Comparison of ENCODE assay signal across 10 mouse cellular contexts in genomic region chr3:41169430-41169829, GRCm38 (mm10).
A peak's percentile ranks its signal among the peaks of the same experiment; 100 is the strongest.
DNase-seq lines count a peak whose midpoint lies in the region; ATAC-seq and TF ChIP-seq lines count a peak whose summit lies in the region.
"Had no signal": no experiment of that assay in that cellular context is flagged by ENCODE, and none has a peak within 500 bp of the region (broad histone marks: within the 10 kb centered on the region; RNA-seq: fewer than 3 reads in every experiment).

No protein-coding gene starts in this region.

- H3K27ac ChIP-seq in stomach, embryonic 16.5 days (ENCODE audit: low read length), result no peak overlapping the region
- H3K27ac ChIP-seq in cerebellum, adult 2 months (ENCODE audit: insufficient read depth, low read length), result no peak overlapping the region

- 67% methylated on average over 10 of the region's 10 CpGs for WGBS in stomach, embryonic 16.5 days
- WGBS in cerebellum, adult 2 months, result 67% methylated on average over 10 of the region's 10 CpGs

- no peaks in the 10 kb centered on the region for H3K27me3 ChIP-seq in stomach, embryonic 16.5 days (ENCODE audit: control insufficient read depth, insufficient read depth, low read length)
- no peaks in the 10 kb centered on the region; the same call in 1 of the 2 replicates for H3K27me3 ChIP-seq in cerebellum, adult 2 months (ENCODE audit: control insufficient read depth, insufficient read depth, low read length)

- no peak overlapping the region for H3K9ac ChIP-seq in stomach, embryonic 16.5 days (ENCODE audit: low read length)

- TF ChIP-seq CTCF in cerebellum, adult 2 months (IDR thresholded peaks at IDR 0.05; ENCODE audit: borderline replicate concordance, insufficient read depth, low read depth, low read length), result no peak

- H3K9me3 ChIP-seq in stomach, embryonic 16.5 days (replicated peaks; ENCODE audit: control insufficient read depth, low read length), result no peaks in the 10 kb centered on the region
- H3K9me3 ChIP-seq: G1E had no signal

- H3K4me1 ChIP-seq in stomach, embryonic 16.5 days (ENCODE audit: control insufficient read depth, insufficient read depth, low read length), result no peaks in the 10 kb centered on the region
- H3K4me1 ChIP-seq in cerebellum, adult 2 months (ENCODE audit: control insufficient read depth, insufficient read depth, low read length), result no peaks in the 10 kb centered on the region

- ATAC-seq in common myeloid progenitor, adult 5-6 weeks (replicated peaks; ENCODE audit: low read depth, poor library complexity, severe bottlenecking), result peak; percentile 75
- peak; percentile 56; the same call in 1 of the 2 replicates for ATAC-seq in stomach, embryonic 16.5 days (ENCODE audit: insufficient read depth, low FRiP score)

- no peaks in the 10 kb centered on the region for H3K36me3 ChIP-seq in stomach, embryonic 16.5 days (ENCODE audit: control insufficient read depth, insufficient read depth, low read length)
- H3K36me3 ChIP-seq: G1E had no signal

- no peak overlapping the region for H3K4me3 ChIP-seq in stomach, embryonic 16.5 days (replicated peaks; ENCODE audit: low read length)
- H3K4me3 ChIP-seq in cerebellum, adult 2 months (replicated peaks; ENCODE audit: insufficient read depth, low read depth, low read length), result no peak overlapping the region

- TF ChIP-seq POLR2A in cerebellum, adult 2 months (IDR thresholded peaks at IDR 0.05; ENCODE audit: borderline replicate concordance, insufficient read depth, low read length), result no peak

- DNase-seq in right cerebral cortex, adult 18-20 months, result peak; percentile 27
- DNase-seq in right cerebral cortex, postnatal 4 days, result no peak
- DNase-seq in liver, result peak; percentile 89
- no peak for DNase-seq in cerebellum, adult 2 months
- no peak for DNase-seq in adrenal gland, postnatal 14 days
- DNase-seq: layer of hippocampus, postnatal 36 days; thymus, postnatal 36 days had no signal

- H3K4me2 ChIP-seq in stomach, embryonic 16.5 days (ENCODE audit: low read depth, low read length), result no peak overlapping the region

Comparison
In these comparisons a context has a peak if more than half of its experiments do, and no peak if none do; other contexts are left out.
1. DNase-seq: peak in right cerebral cortex, adult 18-20 months (single experiment) and liver (single experiment); none in right cerebral cortex, postnatal 4 days (single experiment), cerebellum, adult 2 months (0 of 2) and adrenal gland, postnatal 14 days (single experiment).